Mouse (Mus musculus) megakaryocyte, adult 5-6 weeks (primary cell): ENCODE measurements around the gene Nop10. TPM values are rescaled to one million over a fixed set of nuclear protein-coding genes. Genes with fewer than 3 reads are reported as not detected.

Experiments used
- total RNA-seq, 2 experiments: library from RNA; stranded (forward) in 1 of 2; stranded (reverse) in 1 of 2; fragments of 153-499, 151-499 nt in 1 of 2; fragments of 221-1000, 200-1000 nt in 1 of 2; gene quantifications; 2 replicates each; pipeline versions ENCODE4 v1.2.3 to v1.2.4; 2015 to 2017

The Nop10 gene
- total RNA-seq, 2 experiments from 2014 or later = 48.1 to 72.9 TPM

Other genes starting within 250 kb of the Nop10 start
- gene Olfr1310, start 249.2 kb upstream of the Nop10 start, total RNA-seq (2015) = not detected in 2 replicates
- not detected in 2 replicates for gene Olfr1310, start 249.2 kb upstream of the Nop10 start, total RNA-seq (2017)
- not detected in 2 replicates for gene Olfr1311, start 237.5 kb upstream of the Nop10 start, total RNA-seq (2015)
- not detected in 2 replicates for gene Olfr1311, start 237.5 kb upstream of the Nop10 start, total RNA-seq (2017)
- gene Olfr1312, start 211.7 kb upstream of the Nop10 start, total RNA-seq (2015) = not detected in 2 replicates
- not detected in 2 replicates for gene Olfr1312, start 211.7 kb upstream of the Nop10 start, total RNA-seq (2017)
- not detected in 2 replicates for gene Olfr1313, start 184.1 kb upstream of the Nop10 start, total RNA-seq (2015)
- gene Olfr1313, start 184.1 kb upstream of the Nop10 start, total RNA-seq (2017) = 0.51 TPM in 1 of 2 replicates, not detected in the other
- gene Olfr1314, start 165.1 kb upstream of the Nop10 start, total RNA-seq (2015) = not detected in 2 replicates
- gene Olfr1314, start 165.1 kb upstream of the Nop10 start, total RNA-seq (2017) = not detected in 2 replicates
- not detected in 2 replicates for gene Olfr1315-ps1, start 146.5 kb upstream of the Nop10 start, total RNA-seq (2015)
- not detected in 2 replicates for gene Olfr1315-ps1, start 146.5 kb upstream of the Nop10 start, total RNA-seq (2017)
- gene Olfr1316, start 126.9 kb upstream of the Nop10 start, total RNA-seq (2015) = not detected in 2 replicates
- not detected in 2 replicates for gene Olfr1316, start 126.9 kb upstream of the Nop10 start, total RNA-seq (2017)
- not detected in 2 replicates for gene Olfr1317, start 121.6 kb upstream of the Nop10 start, total RNA-seq (2015)
- not detected in 2 replicates for gene Olfr1317, start 121.6 kb upstream of the Nop10 start, total RNA-seq (2017)
- gene Olfr1318, start 107.7 kb upstream of the Nop10 start, total RNA-seq (2015) = not detected in 2 replicates
- not detected in 2 replicates for gene Olfr1318, start 107.7 kb upstream of the Nop10 start, total RNA-seq (2017)
- 27.0 and 44.0 TPM in 2 replicates for gene Lpcat4, start 22.5 kb upstream of the Nop10 start, total RNA-seq (2015)
- gene Lpcat4, start 22.5 kb upstream of the Nop10 start, total RNA-seq (2017) = 11.8 and 18.9 TPM in 2 replicates
- gene Nutm1, start 2.6 kb upstream of the Nop10 start, total RNA-seq (2015) = not detected in 2 replicates
- gene Nutm1, start 2.6 kb upstream of the Nop10 start, total RNA-seq (2017) = not detected in 2 replicates
- 108 and 110 TPM in 2 replicates for gene Slc12a6, start 3.9 kb downstream of the Nop10 start, total RNA-seq (2015)
- 111 and 132 TPM in 2 replicates for gene Slc12a6, start 3.9 kb downstream of the Nop10 start, total RNA-seq (2017)
- gene Gm21985, start 4.4 kb downstream of the Nop10 start, total RNA-seq (2015) = not detected in 2 replicates
- 0.24 and 0.95 TPM in 2 replicates for gene Gm21985, start 4.4 kb downstream of the Nop10 start, total RNA-seq (2017)
- gene Emc4, start 106.1 kb downstream of the Nop10 start, total RNA-seq (2015) = 60.0 and 65.6 TPM in 2 replicates
- gene Emc4, start 106.1 kb downstream of the Nop10 start, total RNA-seq (2017) = 39.5 and 39.9 TPM in 2 replicates
- gene Katnbl1, start 117.3 kb downstream of the Nop10 start, total RNA-seq (2015) = 21.0 and 21.8 TPM in 2 replicates
- gene Katnbl1, start 117.3 kb downstream of the Nop10 start, total RNA-seq (2017) = 17.0 TPM in 2 replicates
- gene Emc7, start 193.1 kb downstream of the Nop10 start, total RNA-seq (2015) = 15.5 and 15.8 TPM in 2 replicates
- gene Emc7, start 193.1 kb downstream of the Nop10 start, total RNA-seq (2017) = 10.4 and 11.7 TPM in 2 replicates
- not detected in 2 replicates for gene Chrm5, start 218.8 kb downstream of the Nop10 start, total RNA-seq (2015)
- not detected in 2 replicates for gene Chrm5, start 218.8 kb downstream of the Nop10 start, total RNA-seq (2017)
- 5.2 and 8.6 TPM in 2 replicates for gene Aven, start 231.0 kb downstream of the Nop10 start, total RNA-seq (2015)
- gene Aven, start 231.0 kb downstream of the Nop10 start, total RNA-seq (2017) = 11.4 and 18.4 TPM in 2 replicates